Mouse (Mus musculus) neural tube, embryonic 15.5 days (tissue): Measurements from ENCODE around the gene Arhgap8. TPM values are rescaled to one million over a fixed set of nuclear protein-coding genes. Genes with fewer than 3 reads are reported as not detected.

ENCODE experiments used
- ATAC-seq: fragments of 200-750 bp; cut with Nextera tagmentation; 2 replicates; pipeline ENCODE4 v1.8.0; 2017; ENCODE audit warnings: mild to moderate bottlenecking, moderate TSS enrichment, moderate library complexity; ENCODE audit not compliant: low FRiP score
- H3K27ac ChIP-seq: fragments of 300-500 bp; sonication (generic); replicated peaks from 2 replicates; pipeline ENCODE4 v1.5.1; 2015; ENCODE audit warnings: mild to moderate bottlenecking, inconsistent platforms
- H3K27me3 ChIP-seq: fragments of 300-500 bp; sonication (generic); replicated peaks from 2 replicates; pipeline ENCODE4 v1.6.1; 2015; ENCODE audit warnings: inconsistent platforms
- H3K36me3 ChIP-seq: fragments of 300-500 bp; sonication (generic); 2 replicates; pipeline ENCODE4 v1.6.1; 2015; ENCODE audit warnings: inconsistent platforms
- H3K4me1 ChIP-seq: fragments of 300-500 bp; sonication (generic); 2 replicates; pipeline ENCODE4 v1.6.1; 2015; ENCODE audit warnings: inconsistent platforms
- H3K4me2 ChIP-seq: fragments of 300-500 bp; sonication (generic); 2 replicates; pipeline ENCODE4 v1.6.1; 2015; ENCODE audit warnings: inconsistent platforms, mild to moderate bottlenecking, moderate library complexity
- H3K4me3 ChIP-seq: fragments of 300-500 bp; sonication (generic); replicated peaks from 2 replicates; pipeline ENCODE4 v1.5.1; 2015; ENCODE audit warnings: mild to moderate bottlenecking, inconsistent platforms
- H3K9ac ChIP-seq: fragments of 300-500 bp; sonication (generic); replicated peaks from 2 replicates; pipeline ENCODE4 v1.6.1; 2015; ENCODE audit warnings: mild to moderate bottlenecking, inconsistent platforms
- H3K9me3 ChIP-seq: fragments of 300-500 bp; sonication (generic); replicated peaks from 2 replicates; pipeline ENCODE4 v1.6.1; 2016; ENCODE audit warnings: inconsistent platforms
- WGBS: fragments of 180-500 bp; shearing (Covaris S2); methylation state at CpG from one replicate; pipeline ENCODE4 v1.1.7; 2015; ENCODE audit warnings: mixed read lengths; 5-methylcytosine and 5-hydroxymethylcytosine counted together
- polyA plus RNA-seq: library from polyadenylated mRNA; unstranded; fragments of >200 nt; fragmentation: Nextera tagmentation; extraction: Ambion mirVana; gene quantifications from 2 replicates; pipeline ENCODE4 v1.2.1, GENCODE M21; 2015

Arhgap8 gene
- polyA plus RNA-seq, 1 experiment from 2014 or later: 2.0 TPM

DNA sequence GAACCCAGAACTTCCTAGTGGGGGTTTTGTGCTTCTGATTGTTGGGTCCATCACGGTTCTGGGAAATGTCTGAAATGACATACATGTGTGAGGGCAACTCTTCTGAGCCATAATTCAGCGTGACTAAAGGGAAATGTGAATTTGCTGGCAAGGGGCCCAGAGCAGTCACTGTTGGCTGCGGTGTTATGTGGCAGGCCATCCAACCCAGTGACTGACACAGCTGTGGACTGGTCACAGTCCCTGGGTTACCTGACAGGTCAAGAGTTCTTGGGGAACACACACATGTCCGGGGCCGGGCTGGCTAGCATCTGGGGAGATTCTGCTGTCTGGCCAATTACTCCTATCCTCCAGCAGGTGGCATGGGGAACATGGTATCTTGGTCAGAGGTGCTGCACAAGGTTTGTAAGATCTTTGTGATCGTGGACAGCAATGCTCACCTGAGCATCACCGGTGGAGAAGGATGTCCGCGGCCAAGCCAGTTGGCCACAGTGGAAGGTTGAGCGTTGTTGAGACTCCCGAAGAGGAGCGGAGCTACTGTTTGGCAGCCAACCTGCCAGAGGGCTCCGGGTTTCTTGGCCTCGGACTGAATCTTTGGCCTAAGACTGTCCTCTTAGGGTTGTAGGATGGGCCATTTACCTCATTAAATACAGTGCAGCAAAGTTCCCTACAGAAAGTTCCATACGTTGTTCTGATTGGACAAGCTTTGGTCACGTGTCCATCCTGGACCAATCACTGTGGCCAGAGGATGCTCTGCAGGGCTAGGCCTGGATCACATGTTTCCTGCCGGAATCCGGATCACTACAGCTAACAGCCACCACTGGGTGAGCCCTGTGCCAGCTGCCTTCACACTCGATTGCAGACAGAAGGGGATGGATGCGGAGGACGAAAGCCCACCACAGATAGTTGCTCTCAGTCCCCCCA, 52.6 kb downstream of the Arhgap8 start:
- 78% methylated on average over 21 of the region's 21 CpGs for WGBS

DNA sequence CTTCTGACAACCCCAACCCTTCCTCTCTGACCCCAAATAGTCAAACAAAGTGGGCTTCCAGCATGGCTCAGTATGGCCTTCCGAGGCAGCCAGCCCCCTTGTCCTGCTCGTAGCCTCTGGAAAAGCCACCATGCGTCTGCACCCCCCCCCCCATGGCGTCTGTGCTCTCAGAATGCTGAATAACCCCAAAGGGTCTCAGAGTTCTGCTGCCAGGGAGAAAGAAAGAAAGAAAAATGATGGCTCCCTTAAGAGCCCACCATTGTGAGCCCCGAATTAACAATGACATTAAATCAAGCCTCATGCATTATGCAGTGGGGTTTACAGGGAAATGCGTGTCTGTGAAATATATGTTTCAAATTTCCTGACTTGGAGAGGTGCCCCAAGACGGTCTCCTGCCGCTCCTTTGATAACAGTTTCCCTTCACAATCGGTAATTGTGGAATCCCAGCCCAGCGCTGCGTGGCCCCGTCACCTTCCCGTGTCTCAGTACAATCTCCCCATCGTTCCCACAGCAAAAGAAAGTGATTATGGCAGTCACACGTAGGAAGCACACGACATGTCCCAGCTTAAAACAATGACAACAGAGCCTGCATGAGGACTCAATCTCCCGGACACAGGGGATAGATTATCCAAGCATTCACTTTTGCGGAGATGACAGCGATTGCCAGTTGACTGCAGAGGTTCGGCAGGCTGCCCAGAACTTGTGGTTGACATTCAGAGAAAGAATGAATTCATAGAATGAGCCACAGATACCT, 55.7 kb downstream of the Arhgap8 start:
- Histone ChIP-seq H3K9me3 (no peaks in the 10 kb centered on the region), H3K27me3 (no peaks in the 10 kb centered on the region), H3K36me3 (no peaks in the 10 kb centered on the region), H3K4me1 (peaks cover 29% of the 10 kb centered on the region), H3K27ac (peak overlapping the region; percentile 64), H3K4me2 (peak overlapping the region; percentile 47), H3K4me3 (no peak overlapping the region), H3K9ac (no peak overlapping the region)
- peak; percentile 34; the same call in 1 of the 2 replicates for ATAC-seq
- WGBS: 9% methylated on average over 20 of the region's 20 CpGs

More for the DNA sequence above, 52.6 kb downstream of the Arhgap8 start:
- Histone ChIP-seq H3K4me2 (no peak overlapping the region), H3K9ac (no peak overlapping the region), H3K4me1 (peaks cover 22% of the 10 kb centered on the region), H3K9me3 (no peaks in the 10 kb centered on the region), H3K36me3 (no peaks in the 10 kb centered on the region), H3K27ac (no peak overlapping the region), H3K27me3 (no peaks in the 10 kb centered on the region), H3K4me3 (no peak overlapping the region)
- no peak for ATAC-seq

DNA sequence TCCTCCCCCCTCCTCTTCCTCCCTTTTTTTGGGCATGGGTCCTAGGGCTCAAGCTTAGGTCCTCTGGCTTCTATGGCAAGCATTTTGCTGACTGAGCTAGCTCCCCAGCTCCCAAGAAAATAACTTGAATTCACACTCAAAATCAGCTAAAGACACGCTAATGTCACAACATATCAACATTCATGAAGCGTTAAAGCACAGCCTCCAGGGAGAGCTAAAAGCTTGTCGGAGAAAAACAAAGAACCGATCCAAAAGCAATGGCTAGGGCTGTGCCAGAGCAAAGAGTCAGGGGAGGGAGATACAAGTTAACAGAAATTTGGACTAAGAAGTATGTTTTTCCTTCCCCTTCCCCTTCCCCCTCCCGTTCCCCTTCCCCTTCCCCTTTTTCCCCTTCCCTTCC, 58.7 kb downstream of the Arhgap8 start:
- 17% methylated on average over 5 of the region's 5 CpGs for WGBS
- peaks cover 29% of the 10 kb centered on the region for H3K4me1 ChIP-seq
- H3K27me3 ChIP-seq: no peaks in the 10 kb centered on the region
- 0 out of 2 replicates have a peak overlapping the region, but pooled peaks have one; percentile 28 for H3K27ac ChIP-seq
- no peak overlapping the region for H3K4me2 ChIP-seq
- H3K4me3 ChIP-seq: no peak overlapping the region
- no peaks in the 10 kb centered on the region for H3K36me3 ChIP-seq
- ATAC-seq: no peak
- no peaks in the 10 kb centered on the region for H3K9me3 ChIP-seq
- no peak overlapping the region for H3K9ac ChIP-seq

DNA sequence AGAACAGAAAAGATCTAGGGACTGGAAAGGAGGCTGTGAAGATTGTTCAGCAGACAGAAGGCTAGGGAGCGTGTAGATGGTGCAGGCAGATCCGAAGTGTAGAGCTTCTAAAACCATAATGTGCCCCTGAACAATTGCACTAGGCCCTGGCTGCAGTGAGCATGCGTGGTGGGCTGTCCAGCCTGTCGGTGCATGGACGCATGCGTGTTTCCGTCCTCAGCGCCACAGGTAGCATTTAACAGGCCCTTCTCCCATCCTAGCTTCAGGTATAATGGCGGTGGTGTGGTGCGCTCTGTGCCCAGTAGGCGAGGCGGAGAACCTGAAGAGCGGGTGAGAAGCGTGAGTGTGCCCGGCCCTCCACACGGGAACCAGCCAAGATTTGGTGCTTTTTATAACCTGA, 65.0 kb downstream of the Arhgap8 start:
- Histone ChIP-seq H3K4me1 (no peaks in the 10 kb centered on the region), H3K27ac (no peak overlapping the region), H3K4me2 (no peak overlapping the region), H3K36me3 (peaks cover 6% of the 10 kb centered on the region; the same call in 1 of the 2 replicates), H3K4me3 (no peak overlapping the region), H3K9ac (no peak overlapping the region), H3K9me3 (no peaks in the 10 kb centered on the region), H3K27me3 (no peaks in the 10 kb centered on the region)
- no peak for ATAC-seq
- WGBS: 96% methylated on average over 16 of the region's 16 CpGs

DNA sequence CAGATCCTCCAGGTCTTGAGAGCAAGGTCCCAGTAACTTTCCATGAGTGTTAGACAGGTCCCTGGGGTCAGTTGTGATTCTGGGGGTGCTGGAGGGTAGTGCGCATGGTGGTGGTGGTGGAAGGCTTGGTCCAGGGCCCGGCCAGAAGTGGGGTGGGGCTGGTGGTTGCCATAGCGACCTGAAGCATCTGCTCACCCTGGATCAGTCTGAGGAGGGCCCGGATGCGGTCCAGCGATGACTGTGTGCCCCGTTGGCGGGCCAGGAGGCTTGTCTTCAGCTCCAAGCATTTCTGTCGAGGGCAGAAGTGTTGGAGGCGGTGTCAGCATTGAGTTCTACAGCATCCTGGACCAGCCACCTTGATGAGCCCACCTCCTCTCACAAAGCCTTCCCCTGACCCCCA, 67.3 kb downstream of the Arhgap8 start:
- H3K4me2 ChIP-seq: no peak overlapping the region
- peaks cover 18% of the 10 kb centered on the region; the same call in 1 of the 2 replicates for H3K36me3 ChIP-seq
- H3K27me3 ChIP-seq: no peaks in the 10 kb centered on the region
- no peaks in the 10 kb centered on the region for H3K4me1 ChIP-seq
- H3K27ac ChIP-seq: no peak overlapping the region
- 63% methylated on average over 10 of the region's 10 CpGs for WGBS
- no peak overlapping the region for H3K4me3 ChIP-seq
- no peak overlapping the region for H3K9ac ChIP-seq
- ATAC-seq: no peak
- H3K9me3 ChIP-seq: no peaks in the 10 kb centered on the region

DNA sequence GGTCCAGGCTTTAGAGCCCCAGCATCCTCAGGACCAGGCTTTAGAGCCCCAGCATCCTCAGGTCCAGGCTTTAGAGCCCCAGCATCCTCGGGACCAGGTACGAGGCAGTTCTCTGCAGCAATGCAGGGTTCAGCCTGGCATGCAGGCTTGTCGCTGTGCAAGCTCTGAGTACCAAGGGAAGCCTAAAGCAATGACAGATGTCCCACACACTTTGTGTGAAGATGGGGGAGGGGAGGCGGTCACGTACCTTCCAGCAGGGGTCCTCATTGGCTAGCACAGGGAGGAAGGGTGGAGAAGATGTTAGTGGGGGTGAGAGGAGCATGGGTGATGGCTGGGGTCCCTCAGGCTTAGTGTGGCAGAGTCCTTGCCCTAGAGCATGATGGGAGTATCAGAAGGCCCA, 73.8 kb downstream of the Arhgap8 start:
- H3K36me3 ChIP-seq: peaks cover 52% of the 10 kb centered on the region
- no peaks in the 10 kb centered on the region for H3K4me1 ChIP-seq
- no peak overlapping the region for H3K4me3 ChIP-seq
- H3K27ac ChIP-seq: no peak overlapping the region
- no peaks in the 10 kb centered on the region for H3K27me3 ChIP-seq
- 70% methylated on average over 5 of the region's 5 CpGs for WGBS
- H3K9ac ChIP-seq: no peak overlapping the region
- ATAC-seq: no peak
- H3K4me2 ChIP-seq: no peak overlapping the region
- no peaks in the 10 kb centered on the region for H3K9me3 ChIP-seq

DNA sequence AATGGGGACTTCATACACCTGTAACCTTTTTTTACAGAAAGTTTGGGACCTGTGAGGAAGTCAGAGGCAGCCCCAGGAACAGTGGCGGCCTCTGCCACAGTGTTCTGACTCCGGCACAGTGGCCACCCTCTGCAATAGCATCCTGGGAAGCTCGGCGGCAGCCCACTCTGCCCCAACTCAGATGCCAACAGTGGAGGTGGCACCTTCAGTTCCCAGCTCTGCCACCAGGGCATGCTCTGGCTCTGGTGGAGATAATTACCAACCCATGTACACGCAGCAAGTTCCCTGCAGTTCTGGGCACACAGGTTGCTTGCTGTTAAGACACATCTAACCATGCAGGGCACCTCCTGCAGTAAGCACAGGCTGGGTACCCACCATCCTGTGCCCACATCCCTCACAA, 80.3 kb downstream of the Arhgap8 start:
- H3K9me3 ChIP-seq: no peaks in the 10 kb centered on the region
- H3K4me3 ChIP-seq: no peak overlapping the region
- H3K4me1 ChIP-seq: no peaks in the 10 kb centered on the region
- no peak overlapping the region for H3K9ac ChIP-seq
- no peaks in the 10 kb centered on the region for H3K27me3 ChIP-seq
- peaks cover 41% of the 10 kb centered on the region for H3K36me3 ChIP-seq
- no peak overlapping the region for H3K4me2 ChIP-seq
- H3K27ac ChIP-seq: no peak overlapping the region
- peak; percentile 41; the same call in 1 of the 2 replicates for ATAC-seq
- 82% methylated on average over 5 of the region's 5 CpGs for WGBS

DNA sequence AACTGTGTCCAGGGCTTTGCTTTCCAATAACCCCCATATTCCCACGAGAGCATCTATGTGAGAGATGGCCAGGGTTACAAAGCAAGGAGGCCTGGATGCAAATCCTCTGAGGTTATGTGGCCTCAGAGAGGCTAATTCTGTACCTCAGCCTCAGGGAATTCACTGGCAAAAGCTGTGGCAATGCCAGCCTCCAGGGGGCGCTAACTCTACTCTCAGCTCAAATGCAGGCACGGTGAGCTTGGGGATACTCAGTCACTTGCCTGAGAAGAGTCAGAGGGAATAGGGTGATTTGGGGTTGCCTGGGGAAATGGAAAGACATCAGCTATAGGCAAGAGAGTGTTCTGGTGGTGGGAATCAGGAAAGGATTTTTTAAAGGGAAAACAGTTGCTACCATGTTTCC, 83.8 kb downstream of the Arhgap8 start:
- peaks cover 3% of the 10 kb centered on the region; the same call in 1 of the 2 replicates for H3K4me1 ChIP-seq
- no peak for ATAC-seq
- no peak overlapping the region for H3K4me2 ChIP-seq
- no peak overlapping the region for H3K27ac ChIP-seq
- H3K4me3 ChIP-seq: no peak overlapping the region
- WGBS: 44% methylated on average over 3 of the region's 3 CpGs
- H3K9ac ChIP-seq: no peak overlapping the region
- H3K27me3 ChIP-seq: no peaks in the 10 kb centered on the region
- H3K36me3 ChIP-seq: peaks cover 19% of the 10 kb centered on the region
- H3K9me3 ChIP-seq: no peaks in the 10 kb centered on the region

DNA sequence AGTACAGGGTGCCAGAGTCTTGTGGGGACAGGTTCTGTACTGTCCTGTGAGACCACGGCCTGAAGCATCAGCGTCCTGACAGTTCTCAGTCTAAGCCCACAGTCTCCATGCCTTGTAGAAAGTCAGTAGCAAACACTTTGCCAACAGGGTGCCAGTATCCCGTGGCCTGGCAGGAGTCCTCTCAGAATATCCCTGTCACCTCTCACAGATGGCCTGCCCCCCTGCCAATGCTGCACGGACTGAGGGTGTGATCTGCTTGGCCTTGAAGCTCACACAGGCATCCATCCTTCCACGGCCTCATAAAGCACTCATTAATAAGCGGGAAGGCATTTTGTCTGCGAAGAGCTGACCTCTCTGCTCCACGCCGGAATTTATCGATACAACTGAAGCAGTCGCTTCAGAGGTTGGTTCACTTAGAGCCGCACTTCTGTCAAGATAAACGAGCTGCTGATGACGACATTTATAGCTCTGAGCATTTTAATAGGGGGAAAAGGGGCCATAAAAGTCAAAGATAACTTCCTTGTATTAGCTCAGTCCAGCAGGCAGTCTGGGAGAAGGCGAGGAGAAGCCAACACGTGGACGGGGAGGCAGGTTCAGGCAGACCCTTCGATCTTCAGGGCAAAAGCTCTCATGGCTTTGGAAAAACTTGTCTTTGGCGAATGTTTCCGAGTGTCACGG, 89.6 kb downstream of the Arhgap8 start:
- peaks cover 7% of the 10 kb centered on the region; the same call in 1 of the 2 replicates for H3K36me3 ChIP-seq
- no peak for ATAC-seq
- H3K4me1 ChIP-seq: peaks cover 56% of the 10 kb centered on the region

DNA sequence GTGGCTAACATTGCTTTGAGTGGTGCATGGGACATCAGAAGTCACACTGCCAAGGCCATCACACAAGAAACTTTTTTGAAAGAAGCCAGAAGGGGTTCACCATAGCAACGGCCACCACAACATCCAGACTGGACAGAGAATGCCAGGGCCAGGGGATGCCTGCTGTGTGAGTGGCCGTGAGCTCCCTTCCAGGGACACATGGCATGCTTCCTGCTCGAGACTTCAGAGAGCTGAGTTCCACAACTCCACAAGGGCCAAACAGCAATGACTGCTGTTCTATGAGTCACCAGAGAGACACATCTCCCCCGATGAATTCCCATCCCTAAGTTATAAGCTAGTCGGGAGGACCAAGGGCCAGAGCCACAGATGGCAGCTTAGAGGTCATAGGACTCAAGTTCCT, 91.3 kb downstream of the Arhgap8 start:
- H3K4me2 ChIP-seq: no peak overlapping the region
- H3K36me3 ChIP-seq: 0 out of 2 replicates have a peak, but pooled peaks cover 4% of the 10 kb centered on the region
- WGBS: 58% methylated on average over 5 of the region's 5 CpGs
- ATAC-seq: no peak
- H3K4me3 ChIP-seq: no peak overlapping the region
- H3K9me3 ChIP-seq: no peaks in the 10 kb centered on the region
- H3K9ac ChIP-seq: no peak overlapping the region
- H3K27ac ChIP-seq: no peak overlapping the region
- H3K27me3 ChIP-seq: no peaks in the 10 kb centered on the region
- peaks cover 73% of the 10 kb centered on the region for H3K4me1 ChIP-seq

More for the DNA sequence above, 89.6 kb downstream of the Arhgap8 start:
- no peaks in the 10 kb centered on the region for H3K27me3 ChIP-seq
- H3K4me3 ChIP-seq: no peak overlapping the region
- WGBS: 39% methylated on average over 21 of the region's 21 CpGs
- peak overlapping the region; percentile 23; the same call in 1 of the 2 replicates for H3K27ac ChIP-seq
- H3K9me3 ChIP-seq: no peaks in the 10 kb centered on the region
- H3K9ac ChIP-seq: no peak overlapping the region
- H3K4me2 ChIP-seq: 0 out of 2 replicates have a peak overlapping the region, but pooled peaks have one; percentile 11

DNA sequence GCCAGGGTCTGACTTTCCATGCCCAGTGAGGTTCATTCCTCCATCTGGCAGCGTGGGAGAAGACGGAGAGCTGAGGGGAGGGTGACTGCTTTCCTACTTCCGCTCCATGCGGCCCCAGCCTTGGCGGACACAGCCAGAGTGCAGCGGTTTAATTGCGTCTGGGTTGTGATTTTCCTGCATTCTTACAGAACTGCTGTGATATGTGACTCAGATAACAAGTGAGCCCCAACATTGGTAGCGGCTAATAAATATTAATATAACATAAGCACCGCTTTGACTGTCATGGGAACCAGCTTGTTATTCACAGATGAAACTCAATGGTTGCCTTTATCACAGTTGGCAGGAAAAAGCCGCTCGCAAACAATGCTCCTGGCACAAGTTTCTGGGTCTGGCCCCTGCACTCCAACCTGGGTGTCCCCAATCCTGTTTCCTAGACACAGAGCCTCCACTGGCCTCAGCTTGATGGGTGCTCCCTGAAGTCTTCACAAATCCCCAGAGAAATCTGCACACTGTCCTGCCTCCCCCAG, 93.0 kb downstream of the Arhgap8 start:
- no peak overlapping the region; the same call in 1 of the 2 replicates for H3K9ac ChIP-seq
- no peaks in the 10 kb centered on the region for H3K27me3 ChIP-seq
- peaks cover 77% of the 10 kb centered on the region for H3K4me1 ChIP-seq
- H3K9me3 ChIP-seq: no peaks in the 10 kb centered on the region
- 30% methylated on average over 11 of the region's 11 CpGs for WGBS
- peak; percentile 42; the same call in 1 of the 2 replicates for ATAC-seq
- H3K27ac ChIP-seq: peak overlapping the region; percentile 69
- H3K36me3 ChIP-seq: no peaks in the 10 kb centered on the region
- no peak overlapping the region for H3K4me3 ChIP-seq
- peak overlapping the region; percentile 13; the same call in 1 of the 2 replicates for H3K4me2 ChIP-seq
